Mouse (Mus musculus): ENCODE results near the gene Ppp1r26. TPM values are rescaled to one million over a fixed set of nuclear protein-coding genes. Genes with fewer than 3 reads are reported as not detected.

Ppp1r26 gene
- total RNA-seq, 2 experiments from 2014 or later = 23.8 to 24.6 TPM

GRCm38 (mm10) chr2:28483861-28484260, 37.3 kb downstream of the Ppp1r26 start:
- intact Hi-C loops (cut with DNase I) = no loop called here
- DNase-seq (ENCODE audit: low spot score in 2 of 2) = no peak

DNA sequence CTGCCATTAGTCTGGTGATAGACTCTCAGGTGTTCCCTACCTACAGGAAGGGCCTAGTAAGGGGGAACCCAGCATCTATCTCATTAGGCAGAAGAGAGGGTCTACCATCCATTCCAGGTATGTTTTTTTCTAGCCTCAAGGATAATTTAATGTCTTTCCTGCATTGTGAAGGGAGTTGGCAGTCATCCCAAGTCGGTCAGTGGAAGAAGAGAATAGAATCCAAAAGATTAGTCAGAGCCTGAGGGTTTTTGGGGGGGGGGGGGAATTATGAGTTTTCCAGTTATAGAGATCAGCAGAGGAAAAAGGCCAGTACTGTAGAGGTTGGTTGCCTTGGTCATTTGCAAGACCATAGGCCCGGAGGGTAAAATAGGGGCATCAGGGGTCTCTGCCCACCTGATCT, 47.9 kb downstream of the Ppp1r26 start:
- intact Hi-C loops (cut with DNase I) = no loop called here
- no peak for DNase-seq (ENCODE audit: low spot score in 2 of 2)

GRCm38 (mm10) chr2:28495207-28495756, 48.7 kb downstream of the Ppp1r26 start:
- intact Hi-C loops (cut with DNase I) = no loop called here
- peak; percentile 38 to 52 for DNase-seq (ENCODE audit: low spot score in 2 of 2)

DNA sequence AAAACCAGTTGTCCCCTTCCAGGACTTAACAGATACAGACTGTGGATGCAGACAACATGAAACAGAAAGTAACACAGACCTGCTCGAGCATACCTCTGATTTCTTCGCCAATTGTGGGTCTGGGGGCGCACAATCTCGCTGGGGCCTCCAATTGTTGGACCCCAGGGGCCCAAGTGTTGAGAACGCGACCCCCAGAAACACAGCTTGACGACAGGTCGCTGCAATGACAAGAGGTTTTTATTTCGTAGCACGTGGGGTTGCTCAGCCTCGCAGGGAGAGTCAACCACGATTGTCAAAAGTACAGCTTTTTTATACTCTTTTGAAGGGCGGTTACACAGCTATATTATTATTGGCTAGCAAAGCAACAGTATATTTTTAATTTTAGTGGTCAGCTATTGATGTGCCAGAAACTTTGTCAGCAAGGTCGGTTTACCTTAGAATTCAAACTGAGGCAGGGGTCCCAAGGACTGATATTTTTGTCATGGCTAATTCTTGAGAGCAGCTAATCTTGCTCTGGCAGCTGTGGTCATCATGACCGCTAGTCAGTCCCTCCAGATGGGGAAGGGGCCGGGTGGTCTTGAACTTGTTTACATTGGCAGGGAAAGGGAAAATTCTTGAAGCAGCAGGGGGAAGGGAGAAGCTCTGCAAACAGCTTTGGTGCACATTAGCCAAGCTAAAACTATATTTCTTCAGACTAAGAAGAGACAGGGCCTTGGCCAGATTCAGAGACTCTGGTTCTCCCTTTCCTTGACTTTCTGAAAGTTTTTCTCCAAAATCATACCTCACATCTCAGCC, 49.4 kb downstream of the Ppp1r26 start:
- intact Hi-C loops (cut with DNase I) = no loop called here
- DNase-seq (ENCODE audit: low spot score in 2 of 2) = no peak

DNA sequence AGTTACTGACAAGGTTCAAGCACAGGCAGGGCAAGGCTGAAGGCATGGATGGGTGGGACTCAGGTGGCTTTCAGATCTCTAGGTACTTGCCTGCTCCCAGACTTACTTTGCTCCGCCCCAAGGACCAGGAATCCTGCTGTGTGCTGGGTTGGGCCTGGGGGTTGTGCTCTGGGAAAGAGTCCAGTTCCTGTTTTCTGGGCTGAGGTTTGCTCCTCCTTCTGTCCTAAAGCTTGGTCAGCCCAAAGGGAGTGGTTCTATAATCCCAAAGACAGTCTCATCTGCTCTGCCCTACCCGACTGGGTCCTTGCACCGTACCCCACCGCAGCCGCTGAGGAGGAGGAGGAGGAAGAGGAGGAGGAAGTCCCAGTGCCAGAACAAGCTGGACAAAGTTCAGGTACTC, 50.1 kb downstream of the Ppp1r26 start, which contains the start of gene Gbgt1:
Gbgt1 (plus strand) TSS at position 221 of the 400 bp plus-strand sequence.
- no peak for DNase-seq (ENCODE audit: low spot score in 2 of 2)
- intact Hi-C loops (cut with DNase I) = no loop called here

DNA sequence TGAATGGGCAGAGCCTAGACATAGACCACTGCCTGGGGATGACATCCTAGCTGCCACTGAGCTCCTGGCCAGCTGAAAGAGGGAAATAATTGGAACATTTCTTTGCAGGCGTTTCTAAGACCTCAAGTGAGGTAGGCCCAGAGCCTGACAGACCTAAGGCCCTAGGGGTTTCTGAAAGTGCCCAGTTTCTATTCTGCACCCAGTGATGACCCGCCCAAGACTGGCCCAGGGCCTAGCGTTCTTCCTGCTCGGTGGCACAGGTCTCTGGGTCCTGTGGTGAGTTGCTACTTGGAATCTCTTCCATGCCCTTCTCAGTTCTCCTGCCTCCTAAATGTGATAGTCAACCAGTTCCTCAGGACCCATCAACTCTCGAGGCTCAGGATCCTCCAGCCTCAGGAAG, 51.0 kb downstream of the Ppp1r26 start:
- intact Hi-C loops (cut with DNase I) = no loop called here
- DNase-seq (ENCODE audit: low spot score in 2 of 2) = no peak

DNA sequence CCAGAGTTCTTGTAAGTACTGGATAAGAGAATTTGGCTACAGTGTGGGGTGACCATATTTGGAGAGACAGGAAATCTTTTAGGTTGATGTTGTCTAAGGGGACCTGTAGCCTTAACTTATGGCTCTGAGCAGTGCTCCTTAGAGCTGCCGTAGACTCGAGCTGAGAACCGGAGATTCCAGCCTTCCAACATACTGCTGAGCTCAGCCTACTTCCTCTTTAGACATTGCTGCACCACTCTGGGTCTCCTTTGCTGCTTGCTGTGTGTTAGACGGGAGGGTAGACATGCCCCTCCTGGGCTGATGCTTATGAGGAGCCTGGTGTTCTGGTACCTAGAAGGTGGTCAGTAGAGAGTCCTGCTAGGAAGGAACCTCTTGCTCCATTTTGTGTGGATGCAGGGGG, 51.8 kb downstream of the Ppp1r26 start:
- DNase-seq (ENCODE audit: low spot score in 2 of 2) = no peak
- intact Hi-C loops (cut with DNase I) = no loop called here

DNA sequence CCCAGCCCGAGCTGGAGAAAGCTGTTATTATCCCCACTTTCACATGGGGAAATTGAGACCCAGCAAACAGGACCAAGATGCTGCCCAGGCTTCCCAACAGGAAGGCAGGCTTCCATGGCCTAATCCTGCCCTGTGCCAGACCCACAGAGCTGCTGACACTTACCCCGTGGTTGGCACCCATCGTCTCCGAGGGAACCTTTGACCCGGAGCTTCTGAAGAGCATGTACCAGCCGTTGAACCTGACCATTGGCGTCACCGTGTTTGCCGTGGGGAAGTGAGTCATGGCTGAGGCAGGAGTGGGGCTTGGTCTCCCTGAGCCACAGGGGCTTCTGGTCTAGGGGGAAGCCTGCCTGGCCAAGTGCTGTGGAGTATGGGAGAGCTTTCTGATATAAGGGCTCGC, 56.4 kb downstream of the Ppp1r26 start:
- intact Hi-C loops (cut with DNase I) = no loop called here
- no peak for DNase-seq (ENCODE audit: low spot score in 2 of 2)

DNA sequence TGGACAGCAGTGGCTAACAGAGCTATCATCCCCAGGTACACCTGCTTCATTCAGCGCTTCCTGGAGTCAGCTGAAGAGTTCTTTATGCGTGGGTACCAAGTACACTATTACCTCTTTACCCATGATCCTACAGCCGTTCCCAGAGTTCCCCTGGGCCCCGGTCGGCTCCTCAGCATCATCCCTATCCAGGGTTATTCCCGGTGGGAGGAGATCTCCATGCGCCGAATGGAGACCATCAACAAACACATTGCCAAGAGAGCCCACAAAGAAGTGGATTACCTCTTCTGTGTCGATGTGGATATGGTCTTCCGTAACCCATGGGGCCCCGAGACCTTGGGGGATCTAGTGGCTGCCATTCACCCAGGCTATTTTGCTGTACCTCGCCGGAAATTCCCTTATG, 58.1 kb downstream of the Ppp1r26 start:
- no peak for DNase-seq (ENCODE audit: low spot score in 2 of 2)
- intact Hi-C loops (cut with DNase I) = no loop called here

Other genes starting within 250 kb of the Ppp1r26 start
- gene 1700007K13Rik, start 19.5 kb downstream of the Ppp1r26 start, total RNA-seq (2021) = 1 to 10 TPM; 4.9 to 6.2 TPM
- 10 to 100 TPM; 39.1 to 42.8 TPM for gene Mrps2, start 21.3 kb downstream of the Ppp1r26 start, total RNA-seq (2021)
- gene Gbgt1, start 50.1 kb downstream of the Ppp1r26 start, total RNA-seq (2021) = 1 to 10 TPM; 1.6 to 2.5 TPM
- gene Gm10134, start 59.3 kb downstream of the Ppp1r26 start, total RNA-seq (2021) = 1 to 10 TPM; 1.1 to 1.5 TPM
- 100 to 1,000 TPM; 119 TPM for gene Ralgds, start 66.3 kb downstream of the Ppp1r26 start, total RNA-seq (2021)
- not detected for gene Cel, start 116.6 kb downstream of the Ppp1r26 start, total RNA-seq (2021)
- gene Gtf3c5, start 137.0 kb downstream of the Ppp1r26 start, total RNA-seq (2021) = 10 to 100 TPM; 15.8 to 17.6 TPM
- not detected for gene Gfi1b, start 175.2 kb downstream of the Ppp1r26 start, total RNA-seq (2021)
- 10 to 100 TPM; 43.4 to 45.1 TPM for gene Tsc1, start 194.4 kb downstream of the Ppp1r26 start, total RNA-seq (2021)